Mouse (Mus musculus) kidney, adult 2 months (tissue): ENCODE measurements at regions not wholly inside any gene's neighbourhood (a gene's known extent, or its start where the extent isn't known, plus 50 kb on each side); places are given as distances from the start of the nearest gene placed in this dataset.

Source experiments
- DNase-seq: peaks from one replicate; pipeline ENCODE4 v3.0.0; 2021
- H3K27ac ChIP-seq: fragments of 200-500 bp; 2 replicates; pipeline ENCODE4 v1.5.1; 2012; ENCODE audit warnings: low read depth, low read length, control low read depth, inconsistent platforms; ENCODE audit not compliant: insufficient read depth
- H3K27me3 ChIP-seq: fragments of 200-500 bp; replicated peaks from 2 replicates; pipeline ENCODE4 v1.6.1; 2012; ENCODE audit warnings: mild to moderate bottlenecking, moderate library complexity, low read length, inconsistent platforms; ENCODE audit not compliant: control insufficient read depth, insufficient read depth
- H3K36me3 ChIP-seq: fragments of 200-500 bp; 2 replicates; pipeline ENCODE4 v1.6.1; 2012; ENCODE audit warnings: mild to moderate bottlenecking, moderate library complexity, low read length, inconsistent platforms; ENCODE audit not compliant: control insufficient read depth, insufficient read depth
- H3K4me1 ChIP-seq: fragments of 200-500 bp; 2 replicates; pipeline ENCODE4 v1.6.1; 2011; ENCODE audit warnings: low read length; ENCODE audit not compliant: control insufficient read depth, insufficient read depth
- H3K4me3 ChIP-seq: fragments of 200-500 bp; 2 replicates; pipeline ENCODE4 v1.5.1; 2011; ENCODE audit warnings: mild to moderate bottlenecking, low read depth, low read length, control low read depth; ENCODE audit not compliant: insufficient read depth
- CTCF ChIP-seq: fragments of 200-500 bp; conservative IDR thresholded peaks from 2 replicates; pipeline ENCODE4 v1.5.1; 2011; ENCODE audit warnings: low read depth, mild to moderate bottlenecking, control low read depth, low read length, moderate library complexity, mixed read lengths; ENCODE audit not compliant: insufficient read depth, insufficient read length
- POLR2A ChIP-seq: fragments of 200-500 bp; IDR thresholded peaks from one replicate; pipeline ENCODE4 v1.6.1; 2011; ENCODE audit warnings: low read depth, low read length, control low read depth
- WGBS: fragments of 180-500 bp; shearing (Covaris S2); methylation state at CpG from one replicate; pipeline ENCODE4 v1.1.7; 2018; 5-methylcytosine and 5-hydroxymethylcytosine counted together

- no peaks in the 10 kb centered on the region for H3K27me3 ChIP-seq
- peaks cover 2% of the 10 kb centered on the region; the same call in 1 of the 2 replicates for H3K4me1 ChIP-seq
- H3K27ac ChIP-seq, result no peak overlapping the region
- TF ChIP-seq POLR2A, result no peak
- TF ChIP-seq CTCF, result no peak
- DNase-seq, result peak; percentile 6
- no peaks in the 10 kb centered on the region for H3K36me3 ChIP-seq
- peak overlapping the region; percentile 41; the same call in 1 of the 2 replicates for H3K4me3 ChIP-seq
- WGBS, result 14% methylated on average over 15 of the region's 15 CpGs
Measured at GRCm38 (mm10) chr3:81782921-81783541, 149.4 kb upstream of the Ctso start.

DNA sequence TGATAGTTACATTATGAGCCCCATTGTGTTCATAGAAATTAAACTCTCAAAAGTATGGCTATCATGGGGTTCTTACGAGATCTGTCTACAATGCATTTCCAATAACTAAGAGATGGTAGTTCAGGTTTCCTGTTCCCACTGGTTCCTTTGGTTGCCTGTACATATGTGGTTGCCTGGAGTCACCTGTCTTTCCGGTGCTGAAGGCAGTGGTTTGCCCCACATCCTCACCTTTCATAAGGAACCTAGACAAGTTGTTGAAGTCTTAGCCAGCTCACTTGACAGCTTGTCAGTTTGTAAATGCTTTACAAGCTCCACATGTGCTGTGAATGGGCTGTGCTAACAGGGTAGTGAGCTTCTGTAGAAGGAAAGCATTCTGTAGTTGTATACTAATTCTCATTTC lies 143.5 kb upstream of the Ctso start:
- no peak overlapping the region for H3K27ac ChIP-seq
- 79% methylated on average over 2 of the region's 2 CpGs for WGBS
- H3K4me3 ChIP-seq, result no peak overlapping the region
- no peaks in the 10 kb centered on the region for H3K36me3 ChIP-seq
- no peak for DNase-seq
- H3K4me1 ChIP-seq, result no peaks in the 10 kb centered on the region
- TF ChIP-seq POLR2A, result no peak
- TF ChIP-seq CTCF, result no peak
- no peaks in the 10 kb centered on the region for H3K27me3 ChIP-seq

DNA sequence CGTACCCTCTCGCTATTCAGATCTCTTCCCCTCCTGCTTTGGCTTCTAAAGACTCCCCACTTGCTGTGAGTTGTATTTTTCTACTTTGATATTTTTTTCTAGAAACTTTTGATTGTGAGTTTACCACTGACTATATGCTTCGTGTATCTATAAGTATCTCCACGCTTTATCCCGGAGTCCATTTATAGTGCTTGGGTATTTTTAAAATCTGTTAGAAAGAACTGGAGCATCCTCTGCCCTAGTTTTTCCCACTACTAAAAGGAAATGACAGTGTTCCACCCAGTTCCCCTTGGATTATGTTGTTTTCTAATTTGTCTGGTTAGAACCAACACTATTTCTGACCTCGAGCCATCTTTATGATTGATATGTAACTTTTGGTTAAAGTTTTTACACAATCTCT lies 142.7 kb upstream of the Ctso start:
- Histone ChIP-seq H3K4me3 (no peak overlapping the region), H3K4me1 (no peaks in the 10 kb centered on the region), H3K27me3 (no peaks in the 10 kb centered on the region), H3K27ac (no peak overlapping the region), H3K36me3 (no peaks in the 10 kb centered on the region)
- TF ChIP-seq POLR2A, result no peak
- TF ChIP-seq CTCF, result no peak
- no peak for DNase-seq
- WGBS, result 86% methylated on average over 6 of the region's 6 CpGs

DNA sequence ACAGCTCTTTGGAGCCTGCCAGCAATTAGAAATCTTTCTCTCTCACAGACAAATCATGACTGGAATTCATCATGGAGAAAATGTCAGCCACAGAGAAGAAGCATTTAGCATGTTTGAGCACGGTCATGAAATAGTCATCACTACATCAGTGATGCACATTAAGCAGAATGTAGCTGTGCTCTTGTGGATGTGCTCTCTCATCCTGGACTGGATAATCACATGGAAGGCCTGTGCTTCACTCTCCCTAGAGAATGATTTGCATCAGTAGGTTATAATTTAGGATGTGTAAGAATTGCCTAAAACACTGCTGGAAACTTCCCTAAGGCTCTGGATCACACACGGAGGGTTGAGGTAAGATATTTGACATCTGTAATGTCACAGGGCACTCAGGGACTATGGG lies 130.3 kb upstream of the Ctso start:
- Histone ChIP-seq H3K4me1 (no peaks in the 10 kb centered on the region), H3K4me3 (no peak overlapping the region), H3K27me3 (no peaks in the 10 kb centered on the region), H3K36me3 (no peaks in the 10 kb centered on the region), H3K27ac (no peak overlapping the region)
- 78% methylated on average over 2 of the region's 2 CpGs for WGBS
- TF ChIP-seq POLR2A (no peak), CTCF (no peak)
- DNase-seq, result no peak

DNA sequence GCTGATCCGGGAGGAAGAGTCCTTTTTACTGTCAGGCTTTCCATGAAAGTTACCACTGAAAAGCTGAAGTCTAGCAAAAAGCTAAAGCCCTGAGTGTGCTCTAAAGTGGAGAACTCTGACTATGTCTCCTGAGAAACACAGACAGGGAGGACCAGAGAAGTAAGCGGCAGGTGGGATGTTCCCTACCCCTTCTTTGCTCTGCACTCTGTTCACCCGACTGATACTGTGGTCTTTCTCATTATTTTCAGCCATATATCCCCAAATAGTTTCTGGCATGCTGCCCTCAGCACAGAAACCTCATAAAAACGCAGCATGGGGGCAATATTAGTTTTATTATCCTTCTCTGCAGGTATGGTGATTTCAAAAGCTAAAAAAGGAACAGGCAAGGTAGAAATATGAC lies 126.7 kb upstream of the Ctso start:
- Histone ChIP-seq H3K27ac (no peak overlapping the region), H3K27me3 (no peaks in the 10 kb centered on the region), H3K4me1 (no peaks in the 10 kb centered on the region), H3K4me3 (no peak overlapping the region), H3K36me3 (no peaks in the 10 kb centered on the region)
- TF ChIP-seq CTCF, result no peak
- no peak for TF ChIP-seq POLR2A
- DNase-seq, result no peak
- 74% methylated on average over 4 of the region's 4 CpGs for WGBS

- no peak for DNase-seq
- Histone ChIP-seq H3K4me3 (no peak overlapping the region), H3K27ac (no peak overlapping the region), H3K4me1 (no peaks in the 10 kb centered on the region), H3K36me3 (no peaks in the 10 kb centered on the region), H3K27me3 (no peaks in the 10 kb centered on the region)
- WGBS, result 90% methylated on average over 2 of the region's 2 CpGs
- TF ChIP-seq POLR2A (no peak), CTCF (no peak)
Measured at GRCm38 (mm10) chr3:81809604-81810003, 122.8 kb upstream of the Ctso start.

DNA sequence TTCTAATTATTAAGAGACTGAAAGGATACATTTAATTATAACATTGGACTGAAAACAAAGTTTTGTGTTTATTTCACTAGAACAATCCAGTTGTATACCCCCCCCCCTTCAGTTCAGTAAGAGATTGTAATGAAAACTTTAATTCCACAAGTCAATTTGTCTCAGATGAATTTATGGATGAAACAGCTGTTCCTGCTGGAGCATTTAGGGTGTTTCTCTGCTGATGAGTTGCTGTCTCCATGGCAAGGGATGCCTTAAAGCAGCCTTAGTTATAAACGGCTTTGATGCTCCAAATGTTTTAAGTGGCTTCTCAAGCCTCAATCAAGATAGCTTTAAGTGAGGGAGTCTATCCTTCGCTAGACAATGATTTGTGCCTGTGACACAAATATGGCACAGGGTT lies 112.1 kb upstream of the Ctso start:
- H3K27ac ChIP-seq, result no peak overlapping the region
- no peak overlapping the region for H3K4me3 ChIP-seq
- no peaks in the 10 kb centered on the region for H3K4me1 ChIP-seq
- no peak for DNase-seq
- TF ChIP-seq CTCF, result no peak
- H3K36me3 ChIP-seq, result no peaks in the 10 kb centered on the region
- WGBS, result 62% methylated on average over 2 of the region's 2 CpGs
- no peaks in the 10 kb centered on the region; the same call in 1 of the 2 replicates for H3K27me3 ChIP-seq
